Mouse (Mus musculus) erythroblast, embryonic 14.5 days (primary cell): Measurements from ENCODE around the gene Cog5. TPM values are rescaled to one million over a fixed set of nuclear protein-coding genes. Genes with fewer than 3 reads are reported as not detected.

Experiments
- H3K27me3 ChIP-seq: 2 replicates; pipeline ENCODE4 v1.6.1; 2012; ENCODE audit warnings: inconsistent platforms; ENCODE audit not compliant: control insufficient read depth
- H3K36me3 ChIP-seq: 2 replicates; pipeline ENCODE4 v1.6.1; 2012; ENCODE audit warnings: mild to moderate bottlenecking, inconsistent platforms; ENCODE audit not compliant: control insufficient read depth
- H3K4me1 ChIP-seq: 2 replicates; pipeline ENCODE4 v1.6.1; 2012; ENCODE audit warnings: inconsistent platforms; ENCODE audit not compliant: control insufficient read depth
- H3K4me3 ChIP-seq: replicated peaks from 2 replicates; pipeline ENCODE3; 2012; ENCODE audit warnings: moderate library complexity, mild to moderate bottlenecking, inconsistent platforms
- H3K9me3 ChIP-seq: 2 replicates; pipeline ENCODE4 v1.6.1; 2012; ENCODE audit warnings: low read length, inconsistent platforms, mixed read lengths; ENCODE audit not compliant: control insufficient read depth
- GATA1 ChIP-seq: IDR thresholded peaks from 2 replicates; pipeline ENCODE4 v1.6.1; 2012; ENCODE audit warnings: low read length, inconsistent platforms, mixed read lengths
- TAL1 ChIP-seq: IDR thresholded peaks from 3 replicates; pipeline ENCODE4 v1.6.1; 2012; ENCODE audit warnings: low read length, inconsistent platforms, mixed read lengths
- polyA plus RNA-seq: library from polyadenylated mRNA; stranded (reverse); fragments of >175 nt; gene quantifications from 2 replicates; pipeline ENCODE4 v1.2.3, GENCODE M21; 2012

Cog5 gene
- polyA plus RNA-seq, 1 experiment = 0.03 TPM

- no peak for TF ChIP-seq TAL1
- no peak for TF ChIP-seq GATA1
- H3K36me3 ChIP-seq = peaks cover 2% of the 10 kb centered on the region; the same call in 1 of the 2 replicates
- no peaks in the 10 kb centered on the region for H3K9me3 ChIP-seq
- H3K4me1 ChIP-seq = no peaks in the 10 kb centered on the region; the same call in 1 of the 2 replicates
- H3K4me3 ChIP-seq = no peak overlapping the region
- no peaks in the 10 kb centered on the region for H3K27me3 ChIP-seq
These were observed 171.2 kb downstream of the Cog5 start for GRCm38 (mm10) chr12:31825821-31826220.

DNA sequence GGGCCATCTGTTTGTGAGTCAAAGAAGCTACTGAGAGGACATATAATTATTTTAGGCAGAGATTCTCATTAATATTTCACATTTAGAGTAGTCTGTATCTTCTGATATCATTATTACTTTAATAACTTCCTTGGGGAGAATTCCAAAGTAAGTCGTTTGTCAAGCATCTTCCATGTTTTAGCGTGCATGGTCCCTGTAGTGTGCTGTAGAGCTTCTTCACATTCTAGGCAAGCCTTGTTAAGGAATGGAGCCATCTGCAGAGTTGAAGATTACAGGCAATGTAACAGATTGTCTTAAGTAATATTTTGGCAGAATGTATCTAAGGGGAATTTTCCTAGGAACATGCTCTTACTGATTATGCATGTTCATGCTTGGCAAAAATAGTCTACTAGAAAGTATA lies 171.8 kb downstream of the Cog5 start:
- TF ChIP-seq TAL1 (no peak), GATA1 (no peak)
- Histone ChIP-seq H3K4me3 (no peak overlapping the region), H3K36me3 (peaks cover 2% of the 10 kb centered on the region; the same call in 1 of the 2 replicates)

GRCm38 (mm10) chr12:31835480-31835879 lies 180.8 kb downstream of the Cog5 start:
- Histone ChIP-seq H3K9me3 (no peaks in the 10 kb centered on the region), H3K4me3 (no peak overlapping the region), H3K36me3 (no peaks in the 10 kb centered on the region), H3K4me1 (no peaks in the 10 kb centered on the region), H3K27me3 (no peaks in the 10 kb centered on the region)
- no peak for TF ChIP-seq TAL1
- no peak for TF ChIP-seq GATA1

More for the DNA sequence above, 171.8 kb downstream of the Cog5 start:
- Histone ChIP-seq H3K9me3 (no peaks in the 10 kb centered on the region), H3K4me1 (no peaks in the 10 kb centered on the region; the same call in 1 of the 2 replicates), H3K27me3 (no peaks in the 10 kb centered on the region)

GRCm38 (mm10) chr12:31836211-31836610 lies 181.5 kb downstream of the Cog5 start:
- TF ChIP-seq GATA1 (no peak), TAL1 (no peak)
- no peaks in the 10 kb centered on the region for H3K36me3 ChIP-seq
- no peaks in the 10 kb centered on the region for H3K4me1 ChIP-seq
- no peak overlapping the region for H3K4me3 ChIP-seq
- H3K27me3 ChIP-seq = no peaks in the 10 kb centered on the region
- no peaks in the 10 kb centered on the region for H3K9me3 ChIP-seq

DNA sequence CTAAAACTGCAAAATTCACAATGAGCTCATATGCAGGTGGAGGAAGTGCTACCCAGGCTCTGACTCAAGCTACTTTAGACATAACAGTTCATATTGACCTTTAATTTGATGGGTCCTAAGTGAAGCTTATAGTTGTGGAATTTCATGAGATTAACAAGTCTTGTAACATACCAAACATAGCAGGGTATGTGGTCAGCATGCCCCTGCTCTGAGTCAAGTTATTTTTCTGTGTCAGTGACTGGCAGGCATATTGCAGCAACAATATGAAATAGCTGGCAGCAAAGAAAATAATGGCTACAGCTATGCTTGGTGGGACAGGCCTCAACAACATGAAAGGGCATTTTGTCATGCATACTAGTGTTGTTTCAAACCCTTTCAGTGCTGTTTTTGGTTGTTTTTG lies 183.9 kb downstream of the Cog5 start:
- peaks cover 6% of the 10 kb centered on the region for H3K36me3 ChIP-seq
- no peak for TF ChIP-seq TAL1
- TF ChIP-seq GATA1 = no peak
- H3K9me3 ChIP-seq = no peaks in the 10 kb centered on the region
- H3K4me1 ChIP-seq = no peaks in the 10 kb centered on the region
- no peak overlapping the region for H3K4me3 ChIP-seq
- H3K27me3 ChIP-seq = no peaks in the 10 kb centered on the region

- peaks cover 6% of the 10 kb centered on the region for H3K36me3 ChIP-seq
- H3K4me3 ChIP-seq = no peak overlapping the region
- H3K27me3 ChIP-seq = no peaks in the 10 kb centered on the region
- H3K9me3 ChIP-seq = no peaks in the 10 kb centered on the region
- no peaks in the 10 kb centered on the region for H3K4me1 ChIP-seq
- TF ChIP-seq GATA1 (no peak), TAL1 (no peak)
These were observed 184.6 kb downstream of the Cog5 start for GRCm38 (mm10) chr12:31839249-31839648.

DNA sequence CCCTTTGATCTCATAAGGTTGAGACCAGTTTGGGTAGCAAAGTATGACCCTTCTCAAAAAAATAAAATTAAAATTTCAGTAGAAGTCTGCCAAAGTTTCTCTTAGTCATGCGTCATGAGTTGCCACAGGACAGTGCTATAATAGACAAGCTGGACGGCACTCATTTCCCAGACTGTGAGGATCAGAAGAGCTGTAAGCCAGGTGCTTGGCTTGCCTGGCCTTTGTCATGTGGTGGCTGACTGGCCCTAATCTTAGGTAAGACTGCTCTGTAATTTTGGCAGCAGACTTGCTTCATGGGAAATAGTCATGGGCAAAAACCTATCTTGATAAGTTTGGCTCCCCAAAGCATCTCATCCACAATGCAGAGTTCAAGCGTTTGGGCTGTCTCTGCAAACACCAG lies 191.4 kb downstream of the Cog5 start:
- H3K27me3 ChIP-seq = no peaks in the 10 kb centered on the region
- H3K36me3 ChIP-seq = peaks cover 6% of the 10 kb centered on the region
- H3K4me3 ChIP-seq = no peak overlapping the region
- TF ChIP-seq TAL1 = no peak
- no peak for TF ChIP-seq GATA1
- H3K9me3 ChIP-seq = no peaks in the 10 kb centered on the region
- H3K4me1 ChIP-seq = peaks cover 20% of the 10 kb centered on the region

DNA sequence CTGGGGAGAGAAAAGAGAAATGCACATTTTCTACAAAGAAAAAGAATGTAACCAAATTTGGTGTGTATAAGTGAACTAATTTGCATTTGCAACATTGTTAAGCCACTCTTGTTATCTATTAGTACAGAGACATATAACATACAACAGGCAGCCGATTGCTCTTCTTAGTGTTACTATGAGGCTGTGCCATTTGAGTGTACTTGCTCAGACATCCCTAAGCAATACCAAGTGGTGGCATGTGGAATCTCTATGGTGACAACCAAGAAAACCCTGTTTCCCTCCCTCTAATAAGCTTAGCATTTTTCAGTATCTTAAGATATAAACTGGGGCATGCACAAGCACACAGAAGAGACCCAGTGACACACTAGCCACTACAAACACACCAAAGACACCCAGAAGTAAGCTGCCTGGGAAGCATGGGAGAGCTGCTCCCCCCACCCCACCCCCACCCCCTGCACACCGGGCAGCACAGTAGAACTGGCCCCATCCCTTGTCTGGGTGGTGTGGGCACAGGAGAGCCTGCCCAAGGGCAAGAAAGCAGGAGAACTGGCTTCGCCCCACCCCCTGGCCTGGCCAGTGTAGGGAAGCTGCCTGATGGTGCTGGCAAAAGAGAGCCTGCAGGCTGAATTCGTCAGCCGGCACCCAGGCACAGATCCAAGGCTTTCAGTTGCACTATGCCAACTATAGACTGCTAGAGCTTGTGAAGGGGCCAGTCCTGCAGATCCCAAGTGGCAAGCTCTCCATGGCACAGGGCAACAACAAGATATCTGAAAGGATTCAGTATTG lies 194.2 kb downstream of the Cog5 start:
- H3K27me3 ChIP-seq = no peaks in the 10 kb centered on the region
- TF ChIP-seq GATA1 = no peak
- TF ChIP-seq TAL1 = no peak
- no peaks in the 10 kb centered on the region for H3K9me3 ChIP-seq
- no peaks in the 10 kb centered on the region for H3K36me3 ChIP-seq
- peaks cover 20% of the 10 kb centered on the region for H3K4me1 ChIP-seq
- peak overlapping the region; percentile 47 for H3K4me3 ChIP-seq

DNA sequence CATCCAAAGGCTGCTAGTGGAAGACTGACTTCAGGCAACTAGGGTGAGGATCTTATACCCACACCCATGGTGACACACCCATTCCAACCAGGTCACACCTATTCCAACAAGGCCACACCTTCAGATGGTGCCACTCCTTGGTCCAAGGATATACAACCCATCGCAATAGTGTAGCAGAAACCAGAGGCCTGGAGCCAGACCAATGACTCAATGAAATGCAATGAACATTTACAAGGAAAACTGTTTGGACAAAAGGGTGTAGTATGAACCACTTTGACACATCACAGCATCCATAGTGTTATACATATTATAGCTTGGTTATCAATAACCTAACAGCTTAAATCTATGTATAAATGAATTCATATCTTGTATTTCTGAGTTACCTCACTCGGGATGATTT lies 194.9 kb downstream of the Cog5 start:
- no peak overlapping the region for H3K4me3 ChIP-seq
- peaks cover 22% of the 10 kb centered on the region for H3K4me1 ChIP-seq
- TF ChIP-seq GATA1 = no peak
- no peak for TF ChIP-seq TAL1
- H3K9me3 ChIP-seq = no peaks in the 10 kb centered on the region
- H3K27me3 ChIP-seq = no peaks in the 10 kb centered on the region
- H3K36me3 ChIP-seq = no peaks in the 10 kb centered on the region

DNA sequence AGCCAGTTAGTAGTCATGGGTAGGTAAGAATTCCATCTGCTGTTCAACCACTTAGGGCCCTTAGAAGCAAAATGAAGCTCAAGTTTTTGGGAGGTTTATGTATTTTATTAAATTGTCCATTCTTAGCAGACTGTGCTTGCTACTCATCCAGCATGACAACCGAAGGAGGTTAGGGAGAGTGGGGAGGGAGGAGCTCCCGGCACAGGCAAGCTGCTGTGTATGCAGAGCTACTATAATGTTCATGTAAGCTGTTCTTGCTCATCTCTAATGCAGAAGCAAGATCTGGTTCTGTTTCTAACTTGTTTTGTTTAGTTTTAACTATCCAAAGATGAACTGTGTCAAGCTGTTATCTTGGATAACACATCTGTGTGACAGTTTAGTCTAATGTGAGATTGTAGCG lies 199.4 kb downstream of the Cog5 start:
- H3K4me3 ChIP-seq = no peak overlapping the region
- H3K9me3 ChIP-seq = no peaks in the 10 kb centered on the region
- no peaks in the 10 kb centered on the region for H3K27me3 ChIP-seq
- no peaks in the 10 kb centered on the region for H3K36me3 ChIP-seq
- no peak for TF ChIP-seq GATA1
- H3K4me1 ChIP-seq = peaks cover 13% of the 10 kb centered on the region
